Mouse (Mus musculus) intestine, postnatal 0 days (tissue): ENCODE measurements around the gene Atp2a1. TPM values are rescaled to one million over a fixed set of nuclear protein-coding genes. Genes with fewer than 3 reads are reported as not detected.
A peak's percentile ranks its signal among the peaks of the same experiment; 100 is the strongest.

Experiments
- ATAC-seq: fragments of 200-750 bp; cut with Nextera tagmentation; 2 replicates; pipeline ENCODE4 v1.8.0; 2017; ENCODE audit warnings: mild to moderate bottlenecking, moderate TSS enrichment, moderate library complexity
- H3K27ac ChIP-seq: fragments of 300-500 bp; sonication (generic); 2 replicates; pipeline ENCODE4 v1.5.1; 2014; ENCODE audit warnings: mild to moderate bottlenecking, low read depth, low read length, moderate library complexity
- H3K27me3 ChIP-seq: fragments of 300-500 bp; sonication (generic); replicated peaks from 2 replicates; pipeline ENCODE4 v1.6.1; 2014; ENCODE audit warnings: low read length, mixed read lengths; ENCODE audit not compliant: control insufficient read depth, insufficient read depth
- H3K36me3 ChIP-seq: fragments of 300-500 bp; sonication (generic); 2 replicates; pipeline ENCODE4 v1.6.1; 2014; ENCODE audit warnings: mild to moderate bottlenecking, moderate library complexity; ENCODE audit not compliant: control insufficient read depth, insufficient read depth
- H3K4me1 ChIP-seq: fragments of 300-500 bp; sonication (generic); replicated peaks from 2 replicates; pipeline ENCODE4 v1.6.1; 2014; ENCODE audit warnings: antibody characterized with exemption, low read length, mixed read lengths; ENCODE audit not compliant: control insufficient read depth, insufficient read depth
- H3K4me2 ChIP-seq: fragments of 300-500 bp; sonication (generic); replicated peaks from 2 replicates; pipeline ENCODE4 v1.6.1; 2014; ENCODE audit warnings: low read depth, mild to moderate bottlenecking, moderate library complexity
- H3K4me3 ChIP-seq: fragments of 300-500 bp; sonication (generic); 2 replicates; pipeline ENCODE4 v1.5.1; 2014; ENCODE audit warnings: low read depth, low read length
- H3K9ac ChIP-seq: fragments of 300-500 bp; sonication (generic); 2 replicates; pipeline ENCODE4 v1.6.1; 2014; ENCODE audit warnings: mild to moderate bottlenecking, low read depth, low read length
- H3K9me3 ChIP-seq: fragments of 300-500 bp; sonication (generic); 2 replicates; pipeline ENCODE4 v1.6.1; 2016; ENCODE audit warnings: mixed run types; ENCODE audit not compliant: control insufficient read depth
- CTCF ChIP-seq: sonication (generic); IDR thresholded peaks from 2 replicates; pipeline ENCODE4 v1.5.1; 2016; ENCODE audit warnings: low read depth, mild to moderate bottlenecking, control low read depth, antibody characterized with exemption, moderate library complexity
- WGBS: fragments of 180-500 bp; shearing (Covaris S2); extraction: QIAGEN DNeasy Blood & Tissue Kit; methylation state at CpG from one replicate; pipeline ENCODE4 v1.1.7; 2014; 5-methylcytosine and 5-hydroxymethylcytosine counted together
- polyA plus RNA-seq: library from polyadenylated mRNA; unstranded; fragments of >200 nt; fragmentation: Nextera tagmentation; extraction: Ambion mirVana; gene quantifications from 2 replicates; pipeline ENCODE4 v1.2.1, GENCODE M21; 2015

Atp2a1 gene
- polyA plus RNA-seq, 1 experiment from 2014 or later: 0.05 TPM

GRCm38 (mm10) chr7:126471361-126471760 lies 8.5 kb upstream of the Atp2a1 start:
- no peaks in the 10 kb centered on the region for H3K9me3 ChIP-seq
- 96% methylated on average over 5 of the region's 5 CpGs for WGBS
- TF ChIP-seq CTCF: no peak
- H3K4me1 ChIP-seq: peaks cover 3% of the 10 kb centered on the region; the same call in 1 of the 2 replicates
- no peak overlapping the region for H3K4me3 ChIP-seq
- no peak overlapping the region for H3K4me2 ChIP-seq
- peaks cover 63% of the 10 kb centered on the region for H3K36me3 ChIP-seq
- no peak overlapping the region for H3K9ac ChIP-seq
- H3K27me3 ChIP-seq: no peaks in the 10 kb centered on the region
- no peak overlapping the region for H3K27ac ChIP-seq
- no peak for ATAC-seq

- Histone ChIP-seq H3K36me3 (peaks cover 63% of the 10 kb centered on the region), H3K4me2 (no peak overlapping the region), H3K9ac (no peak overlapping the region), H3K4me1 (peaks cover 3% of the 10 kb centered on the region; the same call in 1 of the 2 replicates), H3K9me3 (no peaks in the 10 kb centered on the region), H3K27me3 (no peaks in the 10 kb centered on the region), H3K27ac (no peak overlapping the region), H3K4me3 (no peak overlapping the region)
- no peak for ATAC-seq
- TF ChIP-seq CTCF: no peak
- WGBS: 77% methylated on average over 6 of the region's 6 CpGs
Measured at GRCm38 (mm10) chr7:126470077-126470476, 7.2 kb upstream of the Atp2a1 start.

- Histone ChIP-seq H3K4me1 (no peaks in the 10 kb centered on the region), H3K4me2 (no peak overlapping the region), H3K9me3 (no peaks in the 10 kb centered on the region), H3K9ac (no peak overlapping the region), H3K36me3 (peaks cover 63% of the 10 kb centered on the region), H3K27ac (no peak overlapping the region), H3K27me3 (no peaks in the 10 kb centered on the region), H3K4me3 (no peak overlapping the region)
- no peak for ATAC-seq
- 89% methylated on average over 18 of the region's 18 CpGs for WGBS
- no peak for TF ChIP-seq CTCF
Measured at GRCm38 (mm10) chr7:126467834-126468627, 5.1 kb upstream of the Atp2a1 start.

GRCm38 (mm10) chr7:126467271-126467670 lies 4.4 kb upstream of the Atp2a1 start:
- peaks cover 56% of the 10 kb centered on the region for H3K36me3 ChIP-seq
- H3K27me3 ChIP-seq: no peaks in the 10 kb centered on the region
- no peak overlapping the region for H3K27ac ChIP-seq
- peak; percentile 66 for TF ChIP-seq CTCF
- ATAC-seq: no peak
- 68% methylated on average over 5 of the region's 5 CpGs for WGBS
- H3K9me3 ChIP-seq: no peaks in the 10 kb centered on the region
- no peak overlapping the region for H3K4me3 ChIP-seq
- no peak overlapping the region for H3K9ac ChIP-seq
- no peak overlapping the region for H3K4me2 ChIP-seq
- H3K4me1 ChIP-seq: no peaks in the 10 kb centered on the region

- Histone ChIP-seq H3K4me1 (no peaks in the 10 kb centered on the region), H3K4me2 (no peak overlapping the region), H3K4me3 (no peak overlapping the region), H3K9me3 (no peaks in the 10 kb centered on the region), H3K9ac (no peak overlapping the region), H3K27ac (no peak overlapping the region), H3K36me3 (peaks cover 50% of the 10 kb centered on the region), H3K27me3 (no peaks in the 10 kb centered on the region)
- WGBS: 71% methylated on average over 5 of the region's 5 CpGs
- no peak for ATAC-seq
- TF ChIP-seq CTCF: no peak
Measured at GRCm38 (mm10) chr7:126466707-126467106, 3.8 kb upstream of the Atp2a1 start.

GRCm38 (mm10) chr7:126466116-126466515 lies 3.2 kb upstream of the Atp2a1 start:
- TF ChIP-seq CTCF: no peak
- no peak overlapping the region for H3K27ac ChIP-seq
- no peaks in the 10 kb centered on the region for H3K27me3 ChIP-seq

More at GRCm38 (mm10) chr7:126466116-126466515, 3.2 kb upstream of the Atp2a1 start:
- 70% methylated on average over 9 of the region's 9 CpGs for WGBS
- no peak for ATAC-seq
- Histone ChIP-seq H3K4me3 (no peak overlapping the region), H3K4me2 (no peak overlapping the region), H3K9ac (no peak overlapping the region), H3K36me3 (peaks cover 44% of the 10 kb centered on the region), H3K9me3 (no peaks in the 10 kb centered on the region), H3K4me1 (no peaks in the 10 kb centered on the region)
